Mouse (Mus musculus) megakaryocyte, embryonic 14.5 days (primary cell): Measurements from ENCODE around the gene Prickle4. TPM values are rescaled to one million over a fixed set of nuclear protein-coding genes. Genes with fewer than 3 reads are reported as not detected.

Source experiments
- H3K27me3 ChIP-seq: replicated peaks from 2 replicates; pipeline ENCODE3; 2012; ENCODE audit warnings: inconsistent platforms
- H3K36me3 ChIP-seq: replicated peaks from 2 replicates; pipeline ENCODE3; 2012; ENCODE audit warnings: low read length, inconsistent platforms, mixed read lengths
- H3K4me1 ChIP-seq: 2 replicates; pipeline ENCODE4 v1.6.1; 2012; ENCODE audit warnings: inconsistent platforms
- H3K4me3 ChIP-seq: replicated peaks from 2 replicates; pipeline ENCODE3; 2012; ENCODE audit warnings: moderate library complexity, mild to moderate bottlenecking, inconsistent platforms
- H3K9me3 ChIP-seq: 2 replicates; pipeline ENCODE4 v1.6.1; 2012; ENCODE audit warnings: inconsistent platforms
- FLI1 ChIP-seq: IDR thresholded peaks from 2 replicates; pipeline ENCODE4 v1.6.1; 2012; ENCODE audit warnings: low read length, inconsistent platforms, mixed read lengths
- GATA1 ChIP-seq: IDR thresholded peaks from 3 replicates; pipeline ENCODE4 v1.6.1; 2012; ENCODE audit warnings: mixed read lengths, low read length, inconsistent platforms, borderline replicate concordance
- polyA plus RNA-seq: library from polyadenylated mRNA; stranded (reverse); fragments of >175 nt; gene quantifications from 2 replicates; pipeline ENCODE4 v1.2.3, GENCODE M21; 2012; ENCODE audit warnings: low replicate concordance; ENCODE audit not compliant: insufficient read depth

Prickle4 gene
- 3.4 and 5.0 TPM in 2 replicates for polyA plus RNA-seq

GRCm38 (mm10) chr17:47694503-47695336 lies at the start of gene Prickle4:
Gene Prickle4 (minus strand): TSS chr17:47694736.
- TF ChIP-seq FLI1 (no peak), GATA1 (no peak)

GRCm38 (mm10) chr17:47744086-47744485 lies 49.5 kb upstream of the Prickle4 start:
- Histone ChIP-seq H3K4me1 (peaks cover 20% of the 10 kb centered on the region), H3K4me3 (no peak overlapping the region)
- no peak for TF ChIP-seq GATA1
- no peak for TF ChIP-seq FLI1

More at GRCm38 (mm10) chr17:47694503-47695336, at the start of gene Prickle4:
- Histone ChIP-seq H3K27me3 (peaks cover 86% of the 10 kb centered on the region), H3K9me3 (no peaks in the 10 kb centered on the region), H3K4me1 (peaks cover 22% of the 10 kb centered on the region), H3K4me3 (peak within 1 kb of the TSS; percentile 93), H3K36me3 (no peaks in the 10 kb centered on the region)

GRCm38 (mm10) chr17:47742991-47743734 lies 48.6 kb upstream of the Prickle4 start:
- Histone ChIP-seq H3K4me3 (peak overlapping the region; percentile 48), H3K27me3 (peaks cover 39% of the 10 kb centered on the region), H3K4me1 (peaks cover 29% of the 10 kb centered on the region), H3K9me3 (peaks cover 10% of the 10 kb centered on the region; the same call in 1 of the 2 replicates), H3K36me3 (no peaks in the 10 kb centered on the region)
- no peak for TF ChIP-seq FLI1
- TF ChIP-seq GATA1: no peak

More at GRCm38 (mm10) chr17:47744086-47744485, 49.5 kb upstream of the Prickle4 start:
- Histone ChIP-seq H3K36me3 (no peaks in the 10 kb centered on the region), H3K9me3 (peaks cover 10% of the 10 kb centered on the region; the same call in 1 of the 2 replicates), H3K27me3 (peaks cover 39% of the 10 kb centered on the region)

- peaks cover 55% of the 10 kb centered on the region for H3K27me3 ChIP-seq
- TF ChIP-seq GATA1: no peak
- no peak for TF ChIP-seq FLI1
- no peak overlapping the region for H3K4me3 ChIP-seq
- H3K4me1 ChIP-seq: peaks cover 36% of the 10 kb centered on the region
- H3K36me3 ChIP-seq: no peaks in the 10 kb centered on the region
- H3K9me3 ChIP-seq: peaks cover 10% of the 10 kb centered on the region; the same call in 1 of the 2 replicates
These were observed 45.6 kb upstream of the Prickle4 start for GRCm38 (mm10) chr17:47740186-47740585.

GRCm38 (mm10) chr17:47738879-47739798 lies 44.6 kb upstream of the Prickle4 start:
- peaks cover 36% of the 10 kb centered on the region for H3K4me1 ChIP-seq
- no peaks in the 10 kb centered on the region for H3K36me3 ChIP-seq
- peak overlapping the region; percentile 96 for H3K4me3 ChIP-seq
- H3K27me3 ChIP-seq: peaks cover 59% of the 10 kb centered on the region
- H3K9me3 ChIP-seq: peaks cover under 1% of the 10 kb centered on the region; the same call in 1 of the 2 replicates
- no peak for TF ChIP-seq GATA1
- no peak for TF ChIP-seq FLI1

GRCm38 (mm10) chr17:47738066-47738878 lies 43.7 kb upstream of the Prickle4 start:
- H3K27me3 ChIP-seq: peaks cover 60% of the 10 kb centered on the region
- H3K4me1 ChIP-seq: peaks cover 35% of the 10 kb centered on the region
- no peaks in the 10 kb centered on the region for H3K36me3 ChIP-seq
- no peaks in the 10 kb centered on the region for H3K9me3 ChIP-seq
- peak overlapping the region; percentile 96 for H3K4me3 ChIP-seq
- no peak for TF ChIP-seq FLI1
- TF ChIP-seq GATA1: no peak

GRCm38 (mm10) chr17:47737271-47738065 lies 42.9 kb upstream of the Prickle4 start:
- no peaks in the 10 kb centered on the region for H3K9me3 ChIP-seq
- H3K27me3 ChIP-seq: peaks cover 65% of the 10 kb centered on the region
- no peak for TF ChIP-seq GATA1
- no peak for TF ChIP-seq FLI1
- no peaks in the 10 kb centered on the region for H3K36me3 ChIP-seq
- H3K4me1 ChIP-seq: peaks cover 28% of the 10 kb centered on the region
- peak overlapping the region; percentile 96 for H3K4me3 ChIP-seq

GRCm38 (mm10) chr17:47736856-47737255 lies 42.3 kb upstream of the Prickle4 start, which contains the start of gene Tfeb:
Gene Tfeb (plus strand): TSS chr17:47737030.
- no peaks in the 10 kb centered on the region for H3K9me3 ChIP-seq
- TF ChIP-seq GATA1 (no peak), FLI1 (no peak)
- H3K4me1 ChIP-seq: peaks cover 28% of the 10 kb centered on the region
- H3K36me3 ChIP-seq: no peaks in the 10 kb centered on the region
- peaks cover 69% of the 10 kb centered on the region for H3K27me3 ChIP-seq
- peak within 1 kb of the TSS; percentile 96 for H3K4me3 ChIP-seq
